In genomic region chr12:117330418-117330817, GRCm38 (mm10) we compare ENCODE assay signal across 16 mouse cellular contexts.
DNase-seq lines count a peak whose midpoint lies in the region; ATAC-seq and TF ChIP-seq lines count a peak whose summit lies in the region.
"Had no signal": no experiment of that assay in that cellular context is flagged by ENCODE, and none has a peak within 500 bp of the region (broad histone marks: within the 10 kb centered on the region; RNA-seq: fewer than 3 reads in every experiment).

No protein-coding gene starts in this region.

- no peak overlapping the region for H3K27ac ChIP-seq in layer of hippocampus, adult 2 months
- H3K27ac ChIP-seq: hindbrain, embryonic 10.5 days; liver, embryonic 12.5 days; neural tube, embryonic 15.5 days; stomach, embryonic 15.5 days had no signal

- DNase-seq in layer of hippocampus, adult 2 months (ENCODE audit: low spot score in 2 of 2): no peak
- DNase-seq in layer of hippocampus, adult 18-20 months (ENCODE audit: low spot score in 2 of 2): no peak
- peak; percentile 20 to 36 for DNase-seq in thymus, postnatal 36 days
- DNase-seq in thymus, postnatal 25 days: no peak
- DNase-seq in ZHBTc4 (ENCODE audit: low read depth, low spot score): peak; percentile 34
- DNase-seq: cerebellum, adult 2 months; kidney, adult 18-20 months; retina, postnatal 1 day had no signal

- TF ChIP-seq CTCF in layer of hippocampus, adult 2 months (conservative IDR thresholded peaks at IDR 0.05): peak; percentile 56

- no peak for ATAC-seq in megakaryocyte progenitor cell, adult 5-6 weeks (replicated peaks; ENCODE audit: poor library complexity)
- no peak for ATAC-seq in megakaryocyte-erythroid progenitor cell, adult 5-6 weeks (replicated peaks; ENCODE audit: low FRiP score, low TSS enrichment, poor library complexity, severe bottlenecking)
- ATAC-seq: forebrain, embryonic 14.5 days; liver, embryonic 12.5 days had no signal

- no peak overlapping the region for H3K4me3 ChIP-seq in layer of hippocampus, adult 2 months
- H3K4me3 ChIP-seq: heart, embryonic 12.5 days; hindbrain, embryonic 10.5 days; liver, embryonic 12.5 days; neural tube, embryonic 15.5 days; stomach, embryonic 15.5 days had no signal

Comparison
In these comparisons a context has a peak if more than half of its experiments do, and no peak if none do; other contexts are left out.
1. DNase-seq: peak in thymus, postnatal 36 days (2 of 2) and ZHBTc4 (single experiment); none in layer of hippocampus, adult 2 months (0 of 2), layer of hippocampus, adult 18-20 months (0 of 2) and thymus, postnatal 25 days (single experiment).